Mouse (Mus musculus) embryonic facial prominence, embryonic 13.5 days (tissue): Measurements from ENCODE around the gene Mxi1. TPM values are rescaled to one million over a fixed set of nuclear protein-coding genes. Genes with fewer than 3 reads are reported as not detected.
A peak's percentile ranks its signal among the peaks of the same experiment; 100 is the strongest.

Experiments
- ATAC-seq: fragments of 200-750 bp; cut with Nextera tagmentation; 2 replicates; pipeline ENCODE4 v1.8.0; 2017; ENCODE audit warnings: low read depth; ENCODE audit not compliant: insufficient number of reproducible peaks, insufficient read depth, low FRiP score, low TSS enrichment
- H3K27ac ChIP-seq: fragments of 300-500 bp; sonication (generic); 2 replicates; pipeline ENCODE4 v1.5.1; 2015; ENCODE audit warnings: moderate library complexity, mild to moderate bottlenecking, inconsistent platforms
- H3K27me3 ChIP-seq: fragments of 300-500 bp; sonication (generic); 2 replicates; pipeline ENCODE4 v1.6.1; 2015; ENCODE audit warnings: mild to moderate bottlenecking, inconsistent platforms
- H3K36me3 ChIP-seq: fragments of 300-500 bp; sonication (generic); 2 replicates; pipeline ENCODE4 v1.6.1; 2015; ENCODE audit warnings: mild to moderate bottlenecking, inconsistent platforms
- H3K4me1 ChIP-seq: fragments of 300-500 bp; sonication (generic); 2 replicates; pipeline ENCODE4 v1.6.1; 2015; ENCODE audit warnings: inconsistent platforms
- H3K4me2 ChIP-seq: fragments of 300-500 bp; sonication (generic); 2 replicates; pipeline ENCODE4 v1.6.1; 2015; ENCODE audit warnings: moderate library complexity, mild to moderate bottlenecking, inconsistent platforms
- H3K4me3 ChIP-seq: fragments of 300-500 bp; sonication (generic); 2 replicates; pipeline ENCODE4 v1.5.1; 2015; ENCODE audit warnings: mild to moderate bottlenecking, inconsistent platforms
- H3K9ac ChIP-seq: fragments of 300-500 bp; sonication (generic); 2 replicates; pipeline ENCODE4 v1.6.1; 2015; ENCODE audit warnings: mild to moderate bottlenecking, inconsistent platforms
- H3K9me3 ChIP-seq: fragments of 300-500 bp; sonication (generic); 2 replicates; pipeline ENCODE4 v1.6.1; 2016; ENCODE audit warnings: inconsistent platforms
- WGBS: fragments of 180-500 bp; shearing (Covaris S2); methylation state at CpG from one replicate; pipeline ENCODE4 v1.1.7; 2015; ENCODE audit warnings: mixed read lengths; 5-methylcytosine and 5-hydroxymethylcytosine counted together
- polyA plus RNA-seq: library from polyadenylated mRNA; unstranded; fragments of >200 nt; fragmentation: Nextera tagmentation; extraction: Ambion mirVana; gene quantifications from 2 replicates; pipeline ENCODE4 v1.2.1, GENCODE M21; 2015

The Mxi1 gene
- polyA plus RNA-seq, 1 experiment from 2014 or later = 26.5 TPM

DNA sequence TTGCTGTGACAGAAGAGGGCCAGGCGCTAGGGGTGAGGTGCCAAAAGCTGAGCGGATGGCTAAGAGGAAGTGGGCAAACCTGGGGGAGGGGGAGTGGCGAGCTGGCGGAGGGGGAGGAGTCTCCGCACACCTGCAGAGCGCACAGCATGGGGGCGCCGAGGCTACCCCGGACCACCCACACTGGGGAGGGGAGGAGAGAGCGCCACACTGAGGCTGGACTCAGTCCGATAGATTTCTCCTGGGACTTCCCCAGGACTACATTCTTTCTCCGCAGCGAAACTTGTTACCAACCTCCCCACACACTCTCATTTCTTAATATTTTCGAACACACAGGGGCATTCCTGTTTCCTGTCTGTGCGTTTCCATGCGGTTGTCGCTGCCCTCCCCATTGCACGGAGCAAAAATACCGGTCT, 113.0 kb downstream of the Mxi1 start:
- H3K4me1 ChIP-seq = peaks cover 22% of the 10 kb centered on the region
- 35% methylated on average over 19 of the region's 19 CpGs for WGBS
- peak overlapping the region; percentile 20 for H3K4me2 ChIP-seq

DNA sequence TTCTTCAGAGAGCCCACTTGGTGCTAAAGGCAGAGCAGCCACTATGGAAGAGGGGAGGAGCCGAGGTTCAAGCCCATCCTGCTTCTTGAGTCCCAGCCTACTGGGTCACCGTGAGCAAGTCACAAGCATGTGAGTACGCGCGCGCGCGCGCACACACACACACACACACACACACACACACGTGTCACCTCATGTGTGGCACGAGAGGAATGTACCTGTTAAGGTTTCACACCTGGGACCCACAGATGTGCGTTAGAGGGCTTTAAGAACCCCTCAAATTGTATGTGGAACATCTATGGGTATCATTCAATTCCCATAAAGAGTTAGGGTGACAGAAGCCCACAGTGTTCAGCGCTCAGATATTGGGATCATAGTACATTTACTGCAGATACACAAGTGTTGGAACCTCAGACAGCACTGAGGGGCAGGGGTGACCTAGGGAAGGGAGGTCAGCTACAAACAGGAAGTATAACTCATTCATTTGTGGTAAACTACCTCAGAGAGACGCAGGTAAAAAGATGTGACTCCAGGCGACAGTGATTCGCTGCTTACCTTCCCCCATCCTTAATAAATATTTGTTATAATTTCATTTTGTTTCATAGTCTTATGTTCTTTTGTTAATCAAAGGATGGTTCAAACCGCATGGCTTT, 113.6 kb downstream of the Mxi1 start:
- H3K27ac ChIP-seq = no peak overlapping the region
- H3K4me3 ChIP-seq = no peak overlapping the region
- H3K4me1 ChIP-seq = peaks cover 22% of the 10 kb centered on the region
- H3K4me2 ChIP-seq = peak overlapping the region; percentile 20
- no peaks in the 10 kb centered on the region for H3K9me3 ChIP-seq
- WGBS = 61% methylated on average over 17 of the region's 17 CpGs
- no peaks in the 10 kb centered on the region for H3K36me3 ChIP-seq
- no peak for ATAC-seq
- no peak overlapping the region for H3K9ac ChIP-seq
- H3K27me3 ChIP-seq = no peaks in the 10 kb centered on the region; the same call in 1 of the 2 replicates

More for the DNA sequence above, 113.0 kb downstream of the Mxi1 start:
- no peaks in the 10 kb centered on the region for H3K9me3 ChIP-seq
- ATAC-seq = no peak
- H3K36me3 ChIP-seq = no peaks in the 10 kb centered on the region
- no peak overlapping the region for H3K4me3 ChIP-seq
- no peak overlapping the region for H3K27ac ChIP-seq
- H3K27me3 ChIP-seq = no peaks in the 10 kb centered on the region; the same call in 1 of the 2 replicates
- no peak overlapping the region for H3K9ac ChIP-seq

DNA sequence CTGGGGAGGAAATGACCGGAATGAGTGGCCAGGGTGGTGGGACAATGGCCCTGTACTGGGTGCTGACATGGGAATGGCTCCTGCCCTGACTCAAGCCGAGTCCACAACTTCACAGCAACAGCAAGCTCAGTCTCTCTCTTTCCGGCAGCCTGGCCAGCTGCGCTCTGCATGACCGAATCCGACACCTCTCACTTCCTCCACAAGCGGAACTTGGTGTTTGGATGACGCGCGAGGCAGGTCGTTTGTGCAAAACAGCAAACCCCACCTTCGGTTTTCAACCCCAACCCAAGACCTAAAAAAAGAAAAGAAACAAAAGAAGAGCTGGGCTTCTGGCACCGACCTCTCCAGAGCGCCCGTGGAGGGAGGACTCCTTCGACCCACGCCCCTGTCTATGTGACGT, 114.3 kb downstream of the Mxi1 start:
- H3K4me2 ChIP-seq = no peak overlapping the region
- ATAC-seq = no peak
- peaks cover 22% of the 10 kb centered on the region for H3K4me1 ChIP-seq
- H3K27ac ChIP-seq = 0 out of 2 replicates have a peak overlapping the region, but pooled peaks have one; percentile 18
- H3K9ac ChIP-seq = no peak overlapping the region
- no peaks in the 10 kb centered on the region for H3K9me3 ChIP-seq
- no peak overlapping the region for H3K4me3 ChIP-seq
- no peaks in the 10 kb centered on the region for H3K36me3 ChIP-seq
- H3K27me3 ChIP-seq = no peaks in the 10 kb centered on the region; the same call in 1 of the 2 replicates
- 67% methylated on average over 18 of the region's 18 CpGs for WGBS

Other genes starting within 250 kb of the Mxi1 start
- gene Add3, start 170.1 kb upstream of the Mxi1 start, polyA plus RNA-seq = 73.8 and 78.4 TPM in 2 replicates
- gene Gm10197, start 61.2 kb downstream of the Mxi1 start, polyA plus RNA-seq = not detected in 2 replicates
- 44.9 and 45.0 TPM in 2 replicates for gene Smndc1, start 80.1 kb downstream of the Mxi1 start, polyA plus RNA-seq
- gene Dusp5, start 218.6 kb downstream of the Mxi1 start, polyA plus RNA-seq = 1.1 and 2.0 TPM in 2 replicates